Mouse (Mus musculus) lung, adult 2 months (tissue): ENCODE data around the gene Ttc33.

ENCODE experiments used
- CTCF ChIP-seq: fragments of 200-500 bp; IDR thresholded peaks from 2 replicates; pipeline ENCODE4 v1.5.1; 2011; ENCODE audit warnings: mild to moderate bottlenecking, low read length, control low read depth; ENCODE audit not compliant: insufficient read depth
- POLR2A ChIP-seq: fragments of 200-500 bp; IDR thresholded peaks from 2 replicates; pipeline ENCODE4 v1.6.1; 2011; ENCODE audit warnings: low read depth, mild to moderate bottlenecking, control low read depth, low read length, borderline replicate concordance; ENCODE audit errors: extremely low read depth

- TF ChIP-seq POLR2A, result no peak
- TF ChIP-seq CTCF, result no peak
Measured at GRCm38 (mm10) chr15:5139366-5139765, 46.0 kb upstream of the Ttc33 start.
